Mouse (Mus musculus) T-helper 17 cell (primary cell): ENCODE results near the gene Gm12887.

Experiments
- in situ Hi-C, 2 experiments: fragments of 300-600 bp; cut with MboI, MseI; formaldehyde crosslinking; loops; 1 replicate in 1 of 2; 2 replicates in 1 of 2; pipeline ENCODE4 v1.15.1; 2025; ENCODE audit warnings: high pct_unique_total_duplicates in 2 of 2

Gene Gm12887

GRCm38 (mm10) chr4:121622003-121622402 lies at the start of gene Gm12887:
Gene Gm12887 (minus strand): TSS chr4:121622103.
- in situ Hi-C loops: no loop called here

- in situ Hi-C loops: no loop called here
These were observed 35.1 kb upstream of the Gm12887 start for GRCm38 (mm10) chr4:121657040-121657439.
